Mouse (Mus musculus) liver, embryonic 14.5 days (tissue): Measurements from ENCODE around the gene Mapk1.

Source experiments
- CTCF ChIP-seq: IDR thresholded peaks from 2 replicates; pipeline ENCODE4 v1.5.1; 2016; ENCODE audit warnings: antibody characterized with exemption, low read depth, control low read depth
- EP300 ChIP-seq: IDR thresholded peaks from 2 replicates; pipeline ENCODE4 v1.6.1; 2016; ENCODE audit warnings: antibody characterized with exemption, low read depth

- TF ChIP-seq CTCF, result no peak
- no peak for TF ChIP-seq EP300
Observed at GRCm38 (mm10) chr16:17041417-17041816, 58.2 kb downstream of the Mapk1 start.
